Mouse (Mus musculus) heart, embryonic 13.5 days (tissue): ENCODE results near the gene C2cd2. TPM values are rescaled to one million over a fixed set of nuclear protein-coding genes. Genes with fewer than 3 reads are reported as not detected.

ENCODE experiments used
- microRNA-seq: library from miRNA; unstranded; fragments of <30 nt; microRNA quantifications from one replicate; pipeline ENCODE4, GENCODE M21; 2016
- polyA plus RNA-seq: library from polyadenylated mRNA; unstranded; fragments of >200 nt; fragmentation: Nextera tagmentation; extraction: Ambion mirVana; gene quantifications from 2 replicates; pipeline ENCODE4 v1.2.1, GENCODE M21; 2015

The C2cd2 gene
- polyA plus RNA-seq, 1 experiment from 2014 or later: 13.2 TPM

Small RNA genes lying within 50 kb of the gene (microRNA-seq; reads per million reads assigned to microRNA genes)
- gene Mir6964: not detected

Other genes with a start within 250 kb of the C2cd2 start
- gene Ripk4, start 198.8 kb downstream of the C2cd2 start, polyA plus RNA-seq: 2.7 and 3.0 TPM in 2 replicates
- 4.9 and 6.2 TPM in 2 replicates for gene Prdm15, start 110.7 kb downstream of the C2cd2 start, polyA plus RNA-seq
- 7.7 and 8.1 TPM in 2 replicates for gene Zbtb21, start within 50 bp of the C2cd2 start, polyA plus RNA-seq
- gene B230307C23Rik, start 34.7 kb upstream of the C2cd2 start, polyA plus RNA-seq: 17.6 and 17.8 TPM in 2 replicates
- gene A630089N07Rik, start 119.9 kb upstream of the C2cd2 start, polyA plus RNA-seq: 11.1 and 11.9 TPM in 2 replicates